Mouse (Mus musculus) stomach, postnatal 0 days (tissue): Measurements from ENCODE around the gene Bbs10.

Experiments
- CTCF ChIP-seq: IDR thresholded peaks from 2 replicates; pipeline ENCODE4 v1.5.1; 2016; ENCODE audit warnings: antibody characterized with exemption, low read depth, mild to moderate bottlenecking, moderate library complexity
- EP300 ChIP-seq: optimal IDR thresholded peaks from 2 replicates; pipeline ENCODE3; 2016; ENCODE audit warnings: antibody characterized with exemption

DNA sequence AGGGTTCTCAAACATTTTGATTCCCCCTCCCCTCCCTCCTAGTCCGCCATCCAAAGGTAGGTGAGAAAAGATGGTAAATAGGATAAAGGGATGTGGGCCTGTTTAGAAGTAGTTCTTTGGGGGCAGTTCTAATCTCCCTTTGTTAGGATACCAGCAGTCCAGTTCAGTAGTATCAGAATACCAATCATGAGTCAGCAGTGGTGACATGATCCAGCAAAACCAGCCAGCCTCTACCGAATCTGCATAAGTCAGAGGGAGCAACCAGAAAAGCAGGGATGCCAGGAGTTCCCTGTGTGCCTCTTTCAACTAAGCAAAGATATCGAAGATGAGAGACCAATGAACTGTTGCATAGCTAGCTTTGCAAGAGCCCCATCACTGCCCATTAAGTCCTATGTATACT is 42.3 kb upstream of the Bbs10 start:
- TF ChIP-seq CTCF (no peak), EP300 (no peak)
